Mouse (Mus musculus): ENCODE data around the gene Tbca.

The Tbca gene

GRCm38 (mm10) chr13:94788771-94789649 is at the start of gene Tbca:
Gene Tbca, plus strand, starts transcription at chr13:94788910.
- DNase-seq, result peak; percentile 90 to 93

- no peak for DNase-seq
These were observed 43.5 kb upstream of the Tbca start for GRCm38 (mm10) chr13:94745176-94745575.

GRCm38 (mm10) chr13:94765852-94766251 is 22.9 kb upstream of the Tbca start:
- DNase-seq, result no peak

- DNase-seq, result no peak
These were observed 20.1 kb upstream of the Tbca start for GRCm38 (mm10) chr13:94768460-94769154.

GRCm38 (mm10) chr13:94769155-94769470 is 19.6 kb upstream of the Tbca start:
- no peak for DNase-seq

- DNase-seq, result no peak
These were observed 1.8 kb upstream of the Tbca start for GRCm38 (mm10) chr13:94786866-94787265.

- no peak for DNase-seq
These were observed 6.0 kb downstream of the Tbca start for GRCm38 (mm10) chr13:94794689-94795088.

GRCm38 (mm10) chr13:94803480-94804057 is 14.9 kb downstream of the Tbca start:
- DNase-seq, result no peak

GRCm38 (mm10) chr13:94806315-94807179 is 17.8 kb downstream of the Tbca start:
- DNase-seq, result no peak

- no peak for DNase-seq
These were observed 19.9 kb downstream of the Tbca start for GRCm38 (mm10) chr13:94808596-94808995.

- peak in 1 of 2 experiments; percentile 27 for DNase-seq
These were observed 21.0 kb downstream of the Tbca start for GRCm38 (mm10) chr13:94809724-94810123.

- DNase-seq, result no peak
These were observed 22.7 kb downstream of the Tbca start for GRCm38 (mm10) chr13:94811451-94811850.

- DNase-seq, result no peak
These were observed 25.1 kb downstream of the Tbca start for GRCm38 (mm10) chr13:94813770-94814169.

- DNase-seq, result peak in 1 of 2 experiments; percentile 66
These were observed 31.8 kb downstream of the Tbca start for GRCm38 (mm10) chr13:94820516-94820915.

- DNase-seq, result no peak
These were observed 32.2 kb downstream of the Tbca start for GRCm38 (mm10) chr13:94820956-94821355.

GRCm38 (mm10) chr13:94826389-94826788 is 37.7 kb downstream of the Tbca start:
- no peak for DNase-seq

- DNase-seq, result no peak
These were observed 38.3 kb downstream of the Tbca start for GRCm38 (mm10) chr13:94826986-94827385.

- no peak for DNase-seq
These were observed 39.1 kb downstream of the Tbca start for GRCm38 (mm10) chr13:94827847-94828246.

GRCm38 (mm10) chr13:94838047-94838720 is 49.5 kb downstream of the Tbca start:
- DNase-seq, result no peak

GRCm38 (mm10) chr13:94838756-94839337 is 50.1 kb downstream of the Tbca start:
- no peak for DNase-seq

GRCm38 (mm10) chr13:94843236-94843635 is 54.5 kb downstream of the Tbca start:
- DNase-seq, result no peak

GRCm38 (mm10) chr13:94847870-94848269 is 59.2 kb downstream of the Tbca start:
- DNase-seq, result no peak

Data from kidney, postnatal 25 days (tissue).